Mouse (Mus musculus) forebrain, embryonic 10.5 days (tissue): ENCODE measurements at regions not wholly inside any gene's neighbourhood (a gene's known extent, or its start where the extent isn't known, plus 50 kb on each side); places are given as distances from the start of the nearest gene placed in this dataset.

ENCODE experiments used
- DNase-seq: peaks from one replicate; pipeline ENCODE4 v3.0.0-alpha.2; 2017; ENCODE audit warnings: low spot score; ENCODE audit errors: extremely low spot score
- H3K27ac ChIP-seq: fragments of 300-500 bp; sonication (generic); 2 replicates; pipeline ENCODE4 v1.5.1; 2016; ENCODE audit warnings: mild to moderate bottlenecking
- H3K27me3 ChIP-seq: fragments of 300-500 bp; sonication (generic); 2 replicates; pipeline ENCODE4 v1.6.1; 2016; ENCODE audit warnings: mild to moderate bottlenecking; ENCODE audit not compliant: poor library complexity, severe bottlenecking
- H3K36me3 ChIP-seq: fragments of 300-500 bp; sonication (generic); replicated peaks from 2 replicates; pipeline ENCODE4 v1.6.1; 2016; ENCODE audit warnings: mild to moderate bottlenecking, moderate library complexity
- H3K4me1 ChIP-seq: fragments of 300-500 bp; sonication (generic); 2 replicates; pipeline ENCODE4 v1.6.1; 2016
- H3K4me3 ChIP-seq: fragments of 300-500 bp; sonication (generic); 2 replicates; pipeline ENCODE4 v1.5.1; 2016; ENCODE audit warnings: mild to moderate bottlenecking, moderate library complexity
- H3K9me3 ChIP-seq: fragments of 300-500 bp; sonication (generic); 2 replicates; pipeline ENCODE4 v1.6.1; 2016; ENCODE audit warnings: mild to moderate bottlenecking, moderate library complexity
- whole genome bisulfite sequencing: fragments of 180-500 bp; shearing (Covaris S2); methylation state at CpG from one replicate; pipeline ENCODE4 v1.1.7; 2016; 5-methylcytosine and 5-hydroxymethylcytosine counted together

DNA sequence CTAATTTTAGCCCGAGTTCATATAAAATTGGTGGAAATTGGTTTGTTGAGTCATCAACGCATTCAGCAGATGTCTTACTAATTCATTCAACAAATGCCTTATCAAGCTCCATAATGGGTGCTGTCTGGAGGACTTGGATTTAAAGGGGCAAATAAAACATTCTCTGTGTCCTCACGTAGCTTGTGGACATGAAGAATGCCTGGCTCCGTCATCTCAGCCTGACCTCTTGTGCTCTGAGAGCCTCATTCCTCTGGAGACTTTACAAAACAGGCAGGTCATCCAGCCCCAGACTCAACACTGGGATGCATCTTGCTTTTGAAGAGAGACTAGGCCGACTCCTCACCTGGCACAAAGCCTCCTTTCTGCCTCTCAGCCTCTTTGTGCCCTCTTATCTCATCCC lies 248.6 kb downstream of the Plpp3 start:
- WGBS: 91% methylated on average over 5 of the region's 5 CpGs
- Histone ChIP-seq H3K27me3 (no peaks in the 10 kb centered on the region), H3K36me3 (no peaks in the 10 kb centered on the region), H3K4me3 (no peak overlapping the region), H3K9me3 (no peaks in the 10 kb centered on the region), H3K27ac (no peak overlapping the region), H3K4me1 (peaks cover 17% of the 10 kb centered on the region; the same call in 1 of the 2 replicates)
- no peak for DNase-seq

DNA sequence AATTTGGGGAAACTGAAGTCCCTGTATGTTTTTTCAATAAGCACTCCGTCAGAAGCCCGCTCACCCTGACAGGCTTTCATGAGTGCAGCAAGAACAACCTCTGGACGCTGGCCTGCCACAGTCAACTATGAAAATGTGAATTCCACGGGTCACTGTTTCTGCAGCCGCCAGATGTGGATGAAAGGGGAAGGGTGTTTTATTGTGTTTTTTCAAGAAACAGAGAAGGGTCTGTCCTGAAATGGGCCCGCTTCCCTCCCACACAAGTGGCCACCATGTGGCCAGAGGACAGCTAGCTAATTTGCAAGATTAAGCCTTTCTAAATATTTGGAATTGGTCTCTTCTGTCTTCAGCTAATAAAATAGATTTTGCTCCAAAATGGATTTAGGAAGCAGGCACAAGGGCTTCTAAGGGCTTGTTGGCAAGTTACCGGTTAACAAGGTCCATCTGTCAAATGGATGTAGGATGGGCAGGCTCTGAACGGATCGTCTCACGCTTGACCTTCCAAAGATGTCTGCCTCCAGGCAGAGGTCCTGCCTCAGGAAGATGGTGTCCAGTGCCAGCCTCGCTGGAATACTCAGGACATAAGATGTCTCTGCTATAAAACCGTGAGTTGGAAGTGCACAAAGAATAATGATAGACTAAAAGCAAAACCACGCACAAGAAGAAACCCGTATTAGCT lies 249.8 kb downstream of the Plpp3 start:
- DNase-seq: peak; percentile 25
- Histone ChIP-seq H3K4me1 (peaks cover 17% of the 10 kb centered on the region; the same call in 1 of the 2 replicates), H3K4me3 (no peak overlapping the region), H3K27me3 (no peaks in the 10 kb centered on the region), H3K27ac (0 out of 2 replicates have a peak overlapping the region, but pooled peaks have one; percentile 12), H3K9me3 (no peaks in the 10 kb centered on the region), H3K36me3 (no peaks in the 10 kb centered on the region)
- WGBS: 63% methylated on average over 14 of the region's 14 CpGs

DNA sequence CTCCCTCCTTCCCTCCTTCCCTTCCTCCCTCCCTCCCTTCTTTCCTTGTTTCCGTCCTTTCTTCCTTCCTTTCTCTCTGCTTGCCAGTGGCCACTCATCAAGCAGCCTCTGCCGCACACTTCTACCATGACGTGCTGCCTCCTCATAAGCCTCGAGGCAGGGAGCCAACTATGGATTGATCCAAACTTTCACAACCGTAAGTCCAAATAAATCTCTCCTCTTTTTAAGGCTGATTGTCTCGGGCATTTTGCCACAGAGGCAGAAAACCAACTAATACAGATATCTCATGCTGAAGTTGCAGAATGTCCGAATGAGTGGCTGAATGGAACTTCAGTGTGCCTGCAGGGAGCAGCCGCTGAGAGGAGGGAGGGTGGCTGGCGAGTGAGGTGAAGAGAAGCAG lies 251.7 kb downstream of the Plpp3 start:
- Histone ChIP-seq H3K36me3 (no peaks in the 10 kb centered on the region), H3K27me3 (no peaks in the 10 kb centered on the region), H3K9me3 (no peaks in the 10 kb centered on the region), H3K4me3 (no peak overlapping the region), H3K27ac (no peak overlapping the region), H3K4me1 (peaks cover 14% of the 10 kb centered on the region; the same call in 1 of the 2 replicates)
- 91% methylated on average over 9 of the region's 9 CpGs for WGBS
- no peak for DNase-seq

DNA sequence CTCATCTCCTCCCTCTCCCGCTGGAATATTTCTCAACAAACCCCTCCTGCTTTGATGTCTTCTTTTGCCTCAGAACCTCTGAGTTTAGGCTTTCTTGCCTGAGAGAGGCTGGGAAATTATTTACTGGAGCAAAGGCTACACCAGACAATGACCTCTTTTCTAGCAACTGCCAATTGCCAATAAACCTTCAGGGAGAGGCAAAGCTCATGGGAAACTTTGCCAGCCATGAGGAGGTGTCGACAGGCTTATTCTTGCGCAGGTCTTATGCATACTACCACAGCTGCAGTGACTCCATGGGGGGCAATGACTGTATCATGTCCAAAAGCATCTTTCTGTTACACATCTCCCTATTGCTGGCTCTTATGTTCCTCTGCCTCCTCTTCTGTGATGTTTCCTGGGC lies 260.0 kb downstream of the Plpp3 start:
- DNase-seq: no peak
- Histone ChIP-seq H3K27me3 (no peaks in the 10 kb centered on the region), H3K36me3 (no peaks in the 10 kb centered on the region), H3K4me1 (no peaks in the 10 kb centered on the region), H3K4me3 (no peak overlapping the region), H3K9me3 (peaks cover 4% of the 10 kb centered on the region; the same call in 1 of the 2 replicates), H3K27ac (no peak overlapping the region)
- WGBS: 95% methylated on average over 3 of the region's 3 CpGs

DNA sequence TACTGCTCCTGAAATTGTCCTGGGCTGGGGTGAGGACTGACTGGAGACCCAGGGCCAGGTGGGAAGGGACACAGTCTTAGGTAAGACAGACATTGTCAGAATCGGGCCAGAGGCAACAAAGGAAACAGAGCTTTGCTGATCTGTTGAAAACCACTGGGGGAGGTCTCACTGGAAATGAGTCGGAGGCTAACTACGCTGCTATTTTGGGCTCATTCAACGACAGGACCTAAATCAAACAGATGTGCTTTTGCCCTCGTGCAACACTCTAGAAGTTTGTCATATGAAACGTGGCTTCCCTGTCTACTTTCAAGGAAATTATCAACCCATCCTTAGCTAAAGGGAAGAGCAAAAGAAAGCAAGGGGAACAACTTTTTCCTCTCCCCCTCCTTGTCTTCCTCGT lies 265.3 kb downstream of the Plpp3 start:
- Histone ChIP-seq H3K4me3 (no peak overlapping the region), H3K27ac (no peak overlapping the region), H3K9me3 (no peaks in the 10 kb centered on the region; the same call in 1 of the 2 replicates), H3K36me3 (no peaks in the 10 kb centered on the region), H3K27me3 (no peaks in the 10 kb centered on the region), H3K4me1 (peaks cover 11% of the 10 kb centered on the region)
- WGBS: 79% methylated on average over 7 of the region's 7 CpGs
- DNase-seq: no peak

DNA sequence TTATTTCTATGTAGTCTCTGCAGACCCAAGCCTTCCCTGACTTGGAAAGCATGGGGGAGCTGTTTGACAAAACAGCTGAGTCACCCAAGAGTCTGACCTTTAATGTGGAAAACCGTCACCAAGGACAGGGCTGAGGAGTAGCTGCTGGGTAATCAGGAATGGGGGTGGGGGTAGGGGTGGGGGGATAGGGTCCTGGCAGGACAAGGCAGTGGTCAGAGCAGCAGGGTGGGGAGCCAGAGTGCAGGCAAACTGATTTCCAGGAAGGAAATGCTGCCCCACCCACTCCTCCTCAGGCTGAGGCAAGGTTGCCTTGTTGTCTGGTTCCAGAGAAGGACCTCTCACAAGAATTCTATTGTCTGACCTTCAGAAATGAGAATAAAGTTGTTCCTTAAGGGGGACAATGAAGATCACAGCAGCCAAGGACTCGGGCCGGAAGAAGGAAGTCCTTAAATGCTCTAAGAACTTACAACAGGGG lies 266.6 kb downstream of the Plpp3 start:
- no peaks in the 10 kb centered on the region for H3K36me3 ChIP-seq
- H3K4me1 ChIP-seq: peaks cover 19% of the 10 kb centered on the region
- H3K27ac ChIP-seq: peak overlapping the region; percentile 53; the same call in 1 of the 2 replicates
- H3K27me3 ChIP-seq: no peaks in the 10 kb centered on the region
- H3K9me3 ChIP-seq: no peaks in the 10 kb centered on the region
- H3K4me3 ChIP-seq: no peak overlapping the region
- no peak for DNase-seq
- WGBS: 78% methylated on average over 3 of the region's 3 CpGs

DNA sequence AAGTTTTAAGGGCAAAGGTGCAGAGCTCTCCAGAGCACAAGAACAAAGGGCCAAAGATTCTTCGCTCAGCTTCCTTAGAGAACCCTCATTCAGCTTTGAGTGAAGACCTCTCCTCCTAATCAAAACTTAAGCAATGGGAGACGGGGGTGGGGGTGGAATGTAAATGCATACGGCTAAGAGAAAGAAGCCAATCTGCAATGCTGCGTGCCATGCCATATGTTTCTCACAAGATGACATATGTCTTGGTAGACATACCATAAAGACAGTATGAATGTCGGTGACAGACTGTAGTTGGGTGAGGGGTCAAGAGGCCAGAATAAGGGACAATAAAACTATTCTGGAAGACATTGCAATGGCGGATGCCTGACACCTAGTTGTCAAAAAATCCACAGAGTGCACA lies 267.9 kb downstream of the Plpp3 start:
- DNase-seq: no peak
- no peak overlapping the region for H3K27ac ChIP-seq
- H3K27me3 ChIP-seq: no peaks in the 10 kb centered on the region
- 82% methylated on average over 6 of the region's 6 CpGs for WGBS
- H3K4me3 ChIP-seq: no peak overlapping the region
- H3K9me3 ChIP-seq: no peaks in the 10 kb centered on the region
- peaks cover 19% of the 10 kb centered on the region for H3K4me1 ChIP-seq
- no peaks in the 10 kb centered on the region for H3K36me3 ChIP-seq

DNA sequence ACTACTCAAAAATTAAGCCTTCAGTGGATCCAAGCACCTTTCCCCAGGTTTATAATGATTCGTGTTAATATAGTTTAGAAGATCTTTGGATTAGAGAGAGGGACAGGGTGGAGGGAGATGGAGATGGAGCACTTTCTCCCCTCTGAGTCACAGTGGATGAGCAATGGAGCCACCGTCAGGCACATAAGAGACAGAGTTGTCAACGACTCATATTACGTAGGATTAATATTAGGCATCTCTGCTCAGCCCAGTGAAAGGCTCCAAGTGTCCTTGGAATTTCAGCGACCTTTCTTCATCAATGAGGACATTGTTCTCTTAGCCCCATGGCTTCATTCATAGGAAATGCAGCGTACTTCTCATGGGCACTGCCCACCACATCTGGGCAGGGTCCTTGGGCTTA lies 270.4 kb downstream of the Plpp3 start:
- no peak for DNase-seq
- WGBS: 76% methylated on average over 6 of the region's 6 CpGs
- Histone ChIP-seq H3K27ac (peak overlapping the region; percentile 58; the same call in 1 of the 2 replicates), H3K4me1 (peaks cover 19% of the 10 kb centered on the region), H3K36me3 (no peaks in the 10 kb centered on the region), H3K4me3 (no peak overlapping the region), H3K27me3 (no peaks in the 10 kb centered on the region), H3K9me3 (0 out of 2 replicates have a peak, but pooled peaks cover 4% of the 10 kb centered on the region)

DNA sequence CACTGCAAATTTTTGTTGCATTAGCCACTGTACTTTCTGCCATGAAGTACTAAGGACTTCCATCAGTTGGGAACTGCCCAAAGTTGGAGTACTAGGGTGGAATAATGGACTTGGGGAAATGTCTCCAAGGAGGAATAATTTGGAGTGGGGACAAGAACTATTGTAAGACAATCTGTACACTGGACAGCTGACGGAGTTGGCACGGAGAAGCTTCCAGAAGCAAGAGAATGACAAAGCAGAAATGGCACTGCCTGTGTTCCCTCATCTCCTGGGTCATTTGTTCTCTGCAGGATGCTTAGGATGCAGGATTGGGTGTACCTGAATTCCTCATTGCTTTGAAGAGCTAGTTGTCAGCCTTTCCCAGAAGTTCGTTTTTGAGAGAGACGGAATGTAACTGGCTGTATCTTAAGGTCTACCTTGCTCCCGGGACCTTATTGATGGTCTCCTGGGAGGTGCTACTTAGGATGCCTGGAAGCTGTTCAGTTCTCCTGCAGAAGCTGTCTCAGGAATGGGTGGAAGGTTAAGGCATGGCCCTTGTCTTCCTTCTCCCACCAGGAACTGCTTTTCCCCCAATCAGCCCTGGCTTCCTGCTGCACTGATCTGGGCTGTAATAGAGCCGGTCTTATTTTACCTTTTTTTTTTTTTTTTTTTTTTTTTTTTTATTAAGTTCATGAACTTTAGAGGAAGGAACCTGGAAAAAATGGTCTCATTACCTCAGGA lies 272.4 kb downstream of the Plpp3 start:
- H3K4me3 ChIP-seq: no peak overlapping the region
- peaks cover 19% of the 10 kb centered on the region for H3K4me1 ChIP-seq
- H3K36me3 ChIP-seq: no peaks in the 10 kb centered on the region
- no peak overlapping the region for H3K27ac ChIP-seq
- no peaks in the 10 kb centered on the region for H3K27me3 ChIP-seq
- DNase-seq: no peak
- 95% methylated on average over 6 of the region's 6 CpGs for WGBS
- 0 out of 2 replicates have a peak, but pooled peaks cover 4% of the 10 kb centered on the region for H3K9me3 ChIP-seq

DNA sequence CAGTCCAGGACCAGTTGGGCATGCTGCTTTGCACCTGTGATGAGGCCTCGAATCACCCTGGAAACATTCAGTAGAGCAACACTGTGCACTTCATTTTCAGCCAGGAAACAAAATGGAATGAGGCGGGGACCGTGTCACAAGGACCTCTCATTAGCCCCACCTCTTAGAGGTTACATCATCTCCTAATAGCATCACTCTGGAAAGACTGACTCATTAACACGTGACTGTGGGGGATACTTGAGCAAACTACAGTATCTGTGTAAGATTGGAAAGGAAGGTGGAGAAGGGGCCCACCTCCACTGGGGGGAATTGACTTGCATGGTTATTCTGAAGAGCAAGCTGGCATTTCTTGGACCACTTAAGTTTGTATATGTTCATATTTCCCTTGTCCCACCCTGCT lies 275.3 kb downstream of the Plpp3 start:
- no peak overlapping the region for H3K4me3 ChIP-seq
- WGBS: 89% methylated on average over 4 of the region's 4 CpGs

DNA sequence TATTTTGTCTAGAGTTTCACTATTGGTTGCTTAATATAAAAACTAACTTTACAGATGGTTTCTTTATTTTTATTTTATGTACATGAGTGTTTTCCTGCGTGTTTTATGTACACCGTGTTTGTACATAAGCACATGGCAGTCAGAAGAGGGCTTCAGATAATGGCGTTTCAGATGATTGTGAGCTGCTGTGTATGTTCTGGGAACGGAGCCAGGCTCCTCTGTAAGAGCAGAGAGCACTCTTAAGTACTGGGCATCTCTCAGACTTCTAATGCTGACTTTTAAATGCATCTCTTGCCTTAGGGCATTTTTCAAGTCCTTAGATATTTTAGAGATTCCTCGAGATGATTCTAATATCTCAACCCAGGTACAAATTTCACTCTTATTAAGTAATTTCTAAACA lies 280.0 kb downstream of the Plpp3 start:
- Histone ChIP-seq H3K36me3 (no peaks in the 10 kb centered on the region), H3K9me3 (no peaks in the 10 kb centered on the region; the same call in 1 of the 2 replicates), H3K4me3 (no peak overlapping the region), H3K4me1 (no peaks in the 10 kb centered on the region), H3K27me3 (no peaks in the 10 kb centered on the region), H3K27ac (no peak overlapping the region)
- whole genome bisulfite sequencing: 88% methylated on average over 5 of the region's 5 CpGs
- DNase-seq: no peak

More for the DNA sequence above, 275.3 kb downstream of the Plpp3 start:
- no peaks in the 10 kb centered on the region for H3K27me3 ChIP-seq
- no peak for DNase-seq
- H3K27ac ChIP-seq: no peak overlapping the region
- H3K36me3 ChIP-seq: no peaks in the 10 kb centered on the region
- peaks cover 8% of the 10 kb centered on the region for H3K4me1 ChIP-seq
- H3K9me3 ChIP-seq: 0 out of 2 replicates have a peak, but pooled peaks cover 4% of the 10 kb centered on the region

DNA sequence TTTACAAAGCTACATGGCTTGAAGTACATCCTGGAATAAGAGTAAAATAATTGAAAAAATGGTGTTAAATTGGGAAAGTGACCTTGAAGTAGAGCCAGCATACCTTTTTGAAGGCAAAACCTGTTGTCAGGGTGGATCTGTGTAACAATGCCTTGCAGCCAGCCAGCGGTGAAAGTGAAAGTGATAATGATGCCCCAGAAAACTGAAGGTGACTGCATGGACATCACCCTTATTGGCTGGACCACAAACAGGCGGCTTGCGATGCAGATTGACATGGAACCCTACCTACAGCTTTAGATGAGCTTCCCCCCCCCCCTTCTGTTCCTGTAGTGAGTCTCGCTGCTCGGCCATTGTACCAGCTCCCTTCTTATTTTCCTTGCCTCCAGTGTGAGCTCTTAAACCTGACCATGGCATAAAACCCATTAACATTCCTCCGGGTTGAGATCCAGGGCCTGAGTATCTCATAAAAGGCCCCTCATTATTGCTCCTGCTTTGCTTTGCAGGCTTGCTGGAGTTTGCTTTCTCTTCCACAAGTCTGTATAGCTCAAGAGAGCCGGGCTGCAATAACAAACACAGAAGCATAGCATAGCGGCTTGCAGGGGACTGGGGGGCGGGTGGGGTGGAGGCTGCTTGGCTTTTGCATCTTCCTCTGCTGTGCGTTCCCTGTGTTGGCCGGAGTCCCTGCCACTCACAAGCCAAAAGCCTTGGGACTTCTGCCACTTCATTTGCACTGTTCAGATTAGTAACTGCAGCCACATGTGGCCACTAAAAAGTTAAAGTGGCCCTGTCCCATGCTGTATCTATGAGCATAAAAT lies 292.1 kb downstream of the Plpp3 start:
- H3K4me1 ChIP-seq: peaks cover 10% of the 10 kb centered on the region
- H3K4me3 ChIP-seq: no peak overlapping the region; the same call in 1 of the 2 replicates
- DNase-seq: no peak
- peak overlapping the region; percentile 62 for H3K27ac ChIP-seq
- H3K9me3 ChIP-seq: peaks cover 4% of the 10 kb centered on the region; the same call in 1 of the 2 replicates
- WGBS: 64% methylated on average over 11 of the region's 11 CpGs
- no peaks in the 10 kb centered on the region for H3K36me3 ChIP-seq
- no peaks in the 10 kb centered on the region for H3K27me3 ChIP-seq
